Mouse (Mus musculus) layer of hippocampus, adult 9-10 months (tissue): ENCODE results near the gene Glt8d1.

Experiments used
- DNase-seq: peaks from one replicate; pipeline ENCODE4 v3.0.0; 2022; ENCODE audit warnings: low spot score

Gene Glt8d1

DNA sequence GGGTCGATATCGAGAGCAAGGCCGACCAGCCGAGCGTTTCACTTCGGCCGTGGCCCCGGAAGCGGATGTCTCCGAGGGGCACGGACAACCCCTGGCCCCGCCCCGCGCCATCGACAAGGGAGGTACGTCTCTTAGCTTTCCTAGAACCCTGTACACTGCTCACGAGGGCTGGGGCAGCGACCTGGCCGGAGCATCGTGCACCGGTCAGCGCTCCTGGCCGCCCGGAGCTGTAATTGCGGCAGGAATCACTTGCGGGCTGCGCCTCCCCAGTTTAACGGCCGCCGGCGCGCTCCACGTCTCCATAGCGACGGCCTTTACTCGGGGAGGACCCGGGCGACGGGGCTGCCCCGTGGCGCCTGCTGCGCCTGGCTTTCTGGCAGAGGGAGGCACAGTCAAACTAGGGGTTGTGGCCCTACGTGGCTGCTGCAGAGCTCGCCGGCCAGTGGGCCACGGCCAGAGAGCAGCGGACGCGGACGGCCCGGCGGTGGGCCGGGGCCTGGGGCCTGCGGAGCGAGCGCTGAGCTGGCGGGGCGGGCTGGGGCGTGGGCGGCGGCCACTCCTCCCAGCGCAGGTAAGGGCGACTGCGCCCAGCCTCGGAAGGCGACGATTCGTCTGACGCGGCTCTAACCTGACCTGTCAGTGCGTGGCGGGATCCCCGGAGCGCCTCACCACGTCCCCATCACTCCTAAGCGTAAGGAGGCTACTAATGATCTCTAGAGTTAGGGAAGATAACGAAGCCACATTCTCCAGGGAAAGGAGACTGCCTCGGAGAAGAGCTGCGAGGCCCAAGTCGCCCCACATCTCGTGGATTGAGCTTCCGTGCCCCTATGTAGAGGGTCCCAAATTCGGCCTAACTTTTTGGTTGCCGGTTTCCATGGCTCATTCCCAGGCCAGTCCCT, at the start of gene Glt8d1, which contains the start of gene Spcs1:
Glt8d1 (plus strand) TSS at position 94 of the 899 bp plus-strand sequence.
Spcs1 (minus strand) TSS at position 366 of the 899 bp plus-strand sequence.
- peak; percentile 73 for DNase-seq

DNA sequence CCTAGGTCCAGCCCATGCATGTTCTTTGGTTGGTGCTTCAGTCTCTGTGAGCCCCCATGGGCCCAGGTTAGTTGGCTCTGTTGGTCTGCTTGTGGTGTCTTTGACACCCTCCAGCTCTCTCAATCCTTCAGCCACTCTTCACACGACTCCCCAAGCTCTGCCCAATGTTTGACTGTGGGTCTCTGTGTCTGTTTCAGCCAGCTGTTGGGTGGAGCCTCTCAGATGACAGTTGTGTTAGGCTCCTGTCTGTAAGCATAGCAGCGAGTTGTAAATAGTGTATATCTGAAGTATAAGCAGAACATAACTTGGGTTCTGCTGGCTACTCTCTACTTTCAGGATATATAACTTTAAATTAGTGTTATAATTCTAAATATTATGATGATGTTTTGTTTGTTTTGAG, 42.7 kb upstream of the Glt8d1 start:
- no peak for DNase-seq

DNA sequence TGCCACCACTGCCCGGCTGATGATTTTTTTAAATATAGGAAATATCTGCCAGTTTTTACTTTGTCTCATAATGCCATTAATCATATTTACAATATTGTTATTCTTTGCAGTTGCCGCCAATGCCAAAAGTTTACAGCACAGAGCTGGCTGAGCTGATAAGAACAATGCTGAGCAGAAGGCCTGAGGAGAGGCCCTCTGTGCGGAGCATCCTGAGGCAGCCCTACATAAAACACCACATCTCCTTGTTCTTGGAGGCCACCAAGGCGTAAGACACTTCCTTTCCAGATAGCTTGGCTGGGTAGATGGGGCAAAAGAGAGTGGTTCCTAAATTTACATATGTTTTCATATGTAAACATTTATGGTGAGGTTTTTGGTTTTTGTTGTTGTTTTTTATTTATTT, 42.2 kb upstream of the Glt8d1 start:
- no peak for DNase-seq

DNA sequence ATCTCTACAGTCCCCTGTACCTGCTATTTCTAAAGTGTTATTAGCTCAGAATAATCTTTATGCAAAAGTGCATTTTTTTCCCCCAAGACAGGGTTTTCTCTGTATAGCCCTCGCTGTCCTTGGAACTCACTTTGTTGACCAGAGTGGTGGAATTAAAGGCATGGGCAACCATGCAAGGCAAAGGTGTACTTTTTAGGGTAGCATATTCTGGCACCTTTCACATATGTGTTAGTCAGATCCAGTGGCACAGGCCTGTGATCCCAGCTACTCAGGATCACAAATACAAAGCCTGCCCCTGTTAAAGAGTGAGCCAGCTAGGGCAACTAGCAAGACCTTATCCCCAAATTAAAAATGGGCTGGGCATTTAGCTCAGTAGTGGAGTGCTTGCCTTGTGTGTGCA, 40.8 kb upstream of the Glt8d1 start:
- DNase-seq = no peak

DNA sequence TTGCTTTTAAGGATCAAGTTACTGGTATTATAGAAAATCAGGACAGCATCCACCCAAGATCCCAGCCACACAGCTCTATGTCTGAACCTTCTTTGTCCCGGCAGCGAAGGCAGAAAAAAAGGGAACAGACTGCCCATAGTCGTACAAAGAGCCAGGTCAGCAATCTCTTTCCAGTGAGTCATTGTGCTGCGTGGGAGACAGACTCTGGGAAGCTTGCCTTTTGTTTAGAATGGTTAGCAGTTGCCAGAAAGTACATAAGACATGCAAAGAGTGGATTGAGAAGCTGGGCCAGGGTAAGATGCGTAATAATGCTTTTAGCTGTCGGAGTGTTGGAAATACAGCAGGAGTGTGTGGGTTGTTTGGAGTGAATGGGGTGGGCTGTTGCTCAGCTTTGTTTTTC, 27.0 kb upstream of the Glt8d1 start:
- peak; percentile 65 for DNase-seq

DNA sequence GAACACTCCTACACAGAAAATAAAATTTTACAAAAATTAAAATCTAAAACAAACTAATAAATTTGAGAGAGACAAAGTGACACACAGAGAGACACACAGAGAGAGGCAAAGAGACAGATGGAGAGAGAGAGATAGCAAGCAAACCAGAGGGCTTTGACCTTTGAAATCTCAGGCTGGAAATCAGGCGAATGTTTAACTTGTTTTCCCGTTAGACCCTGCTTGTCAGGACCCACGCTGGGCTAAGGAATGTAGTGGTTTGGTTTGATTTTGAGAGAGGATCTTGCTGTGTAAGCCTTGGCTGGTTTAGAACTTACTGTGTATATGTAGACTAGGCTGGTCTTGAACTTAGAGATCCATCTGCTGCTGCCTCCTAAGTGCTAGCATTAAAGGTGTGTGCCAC, 25.0 kb upstream of the Glt8d1 start:
- no peak for DNase-seq

DNA sequence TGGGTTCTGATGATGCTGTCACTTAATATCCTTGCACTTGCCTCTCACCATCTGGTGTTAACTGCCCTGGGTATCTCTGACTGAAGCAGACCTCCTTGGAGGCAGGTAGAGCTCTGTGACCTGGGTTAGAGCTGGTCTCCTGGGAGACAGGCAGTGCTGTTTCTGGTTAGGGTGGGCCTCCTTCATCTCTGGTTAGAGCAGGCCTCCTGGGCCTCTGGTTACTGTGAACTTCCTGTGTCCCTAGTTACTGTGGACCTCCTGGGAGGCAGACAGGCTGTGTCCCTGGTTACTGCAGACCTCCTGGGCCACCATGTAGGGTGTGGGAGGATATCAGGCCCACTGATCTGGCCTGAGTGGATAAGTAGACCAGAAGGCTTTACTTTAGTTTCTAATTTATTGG, 4.8 kb upstream of the Glt8d1 start:
- DNase-seq = no peak

DNA sequence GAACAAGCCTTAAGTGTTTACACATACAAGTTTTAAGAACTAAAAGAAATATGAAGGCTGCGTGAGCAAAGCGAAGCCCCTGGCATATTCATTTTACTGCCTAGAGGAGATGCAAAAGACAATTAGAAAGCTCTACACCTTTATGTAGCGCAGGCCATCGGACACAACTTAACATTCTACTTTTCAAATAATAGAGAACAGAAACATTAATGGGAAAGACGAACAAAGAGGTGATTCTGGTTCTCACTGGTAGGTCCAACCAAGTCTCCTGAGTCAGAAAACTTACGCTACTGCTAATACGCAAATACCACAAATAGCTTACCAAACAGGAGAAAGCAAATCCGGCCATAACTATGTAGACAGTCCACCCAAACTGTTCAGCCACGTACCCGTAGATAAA, 844 bp upstream of the Glt8d1 start:
- DNase-seq = no peak

DNA sequence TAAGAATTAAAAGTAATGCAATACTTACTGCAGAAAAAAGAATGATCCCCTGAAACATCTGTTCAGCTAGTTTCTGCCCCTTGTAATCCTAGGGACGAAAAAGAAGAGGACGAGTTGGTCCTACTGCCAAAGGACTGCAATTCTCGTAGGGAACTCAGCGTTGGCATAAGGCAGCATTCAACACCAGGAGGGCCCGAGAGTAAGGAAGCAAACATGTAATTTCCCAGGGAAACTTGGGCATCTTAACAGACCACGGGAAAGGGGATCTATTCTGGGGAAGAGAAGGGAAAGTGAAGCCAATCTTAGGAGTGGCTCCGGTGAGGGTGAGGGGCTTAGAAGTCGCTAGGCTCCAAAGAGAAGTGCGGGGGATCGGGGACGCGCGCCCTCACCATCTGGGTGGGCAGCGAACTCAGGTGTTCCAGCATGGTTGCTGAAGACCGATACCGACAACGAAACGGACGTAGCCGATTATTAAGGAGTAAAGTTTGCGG, 339 bp upstream of the Glt8d1 start:
- DNase-seq = peak; percentile 8

DNA sequence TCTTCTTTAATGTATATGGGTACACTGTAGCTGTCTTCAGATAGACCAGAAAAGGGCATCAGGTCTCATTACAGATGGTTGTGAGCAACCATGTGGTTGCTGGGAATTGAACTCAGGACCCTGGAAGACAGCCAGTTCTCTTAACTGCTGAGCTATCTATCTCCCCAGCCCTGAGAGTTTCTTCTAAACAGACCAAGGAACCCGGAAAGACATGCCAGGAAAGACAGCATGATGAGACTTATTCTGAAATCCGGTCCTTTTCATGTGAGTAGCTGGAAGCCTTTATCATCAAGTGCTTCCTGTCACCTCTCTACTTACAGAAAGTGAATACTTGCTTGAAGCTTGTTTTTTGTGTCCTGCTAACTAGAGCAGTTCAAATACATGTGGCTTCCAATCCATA, 3.3 kb downstream of the Glt8d1 start:
- DNase-seq = no peak

DNA sequence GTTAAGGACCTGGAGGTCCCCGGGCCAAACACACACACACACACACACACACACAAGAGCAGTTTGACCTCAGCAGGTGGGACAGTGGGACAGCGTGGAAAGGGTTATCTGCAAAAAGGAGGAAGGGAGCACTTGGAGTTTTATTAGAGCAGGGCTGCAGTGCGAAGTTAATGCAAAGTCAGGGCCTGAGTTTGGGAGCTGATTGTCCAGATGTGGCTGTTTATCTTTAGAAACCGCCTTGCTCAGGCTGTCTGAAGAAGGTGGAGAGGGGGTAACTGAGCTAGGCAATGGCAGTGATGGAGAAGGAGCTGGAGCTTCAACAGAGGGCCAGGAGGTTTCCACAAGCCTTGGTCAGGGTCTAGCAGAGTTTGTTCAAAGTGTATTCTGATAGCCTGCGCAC, 5.6 kb downstream of the Glt8d1 start:
- no peak for DNase-seq

DNA sequence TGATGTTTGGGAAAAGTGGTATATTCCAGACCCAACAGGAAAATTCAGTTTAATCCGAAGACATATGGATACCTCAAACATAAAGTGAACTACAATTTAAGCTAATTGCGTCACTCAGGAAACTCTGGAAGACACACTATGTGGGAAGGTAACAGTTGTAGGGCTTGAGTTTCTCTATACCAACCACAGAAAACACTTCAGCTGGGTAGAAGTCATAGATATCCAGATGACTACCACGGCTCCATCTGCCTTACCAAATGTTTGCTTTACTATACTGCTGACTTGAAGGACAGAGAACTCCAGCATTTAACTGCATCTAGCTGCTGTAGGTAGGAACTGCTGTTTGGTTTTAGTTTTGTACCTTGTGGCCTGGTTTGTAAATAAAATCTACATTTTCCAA, 10.4 kb downstream of the Glt8d1 start:
- no peak for DNase-seq

DNA sequence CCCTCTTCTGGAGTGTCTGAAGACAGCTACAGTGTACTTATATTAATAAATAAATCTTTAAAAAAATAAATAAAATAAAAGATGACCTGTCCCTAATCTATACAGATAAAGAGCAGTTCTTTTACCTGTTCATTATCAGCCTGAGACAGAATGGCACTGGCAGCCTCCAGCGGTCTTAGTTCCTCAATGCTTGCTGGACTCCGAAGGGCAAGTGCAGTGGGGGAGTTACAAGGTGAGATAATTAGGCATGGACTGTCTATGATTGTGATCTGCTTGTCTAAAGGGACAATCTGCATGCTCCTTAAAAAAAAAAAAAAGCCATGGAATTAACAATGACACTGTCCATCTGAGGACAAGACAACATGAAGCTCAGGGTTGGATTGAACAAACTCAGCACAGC, 12.7 kb downstream of the Glt8d1 start:
- DNase-seq = no peak

DNA sequence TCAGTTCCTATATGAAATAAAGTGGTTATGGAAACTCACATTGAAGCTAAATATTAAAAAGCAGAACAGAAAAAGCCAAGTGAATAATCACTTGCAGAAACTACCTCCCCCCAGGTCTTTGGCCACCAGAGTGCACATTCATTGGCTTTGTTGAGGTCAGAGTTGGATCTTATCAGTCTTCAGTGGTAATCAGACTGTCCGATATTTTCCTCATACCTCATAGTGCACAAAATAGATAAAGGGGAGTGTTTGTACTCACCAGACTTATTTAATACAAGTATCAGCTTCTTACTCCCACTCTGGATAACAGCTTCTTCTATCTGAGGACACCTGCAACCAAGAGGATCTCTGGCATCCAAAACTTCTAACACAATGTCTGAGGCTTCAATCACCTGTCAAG, 14.9 kb downstream of the Glt8d1 start:
- DNase-seq = no peak

DNA sequence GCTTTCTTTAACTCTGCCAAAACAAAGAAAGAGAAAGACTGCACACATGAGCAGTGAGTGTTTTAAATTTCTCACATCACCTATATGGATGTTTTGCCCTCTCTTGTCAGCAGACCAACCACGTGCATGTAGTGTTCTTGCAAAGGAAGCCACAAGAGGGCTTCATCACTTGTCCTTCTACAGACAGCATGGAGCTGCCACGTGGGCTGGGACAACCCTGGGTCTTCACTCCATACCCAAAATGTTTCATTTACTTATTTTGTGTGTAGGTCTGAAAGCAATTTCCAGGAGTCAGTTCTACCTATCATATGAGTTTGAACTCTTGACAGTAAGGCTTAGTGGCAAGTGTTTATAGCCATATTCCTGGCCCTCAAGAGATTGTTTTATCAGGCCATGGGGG, 16.7 kb downstream of the Glt8d1 start:
- no peak for DNase-seq

DNA sequence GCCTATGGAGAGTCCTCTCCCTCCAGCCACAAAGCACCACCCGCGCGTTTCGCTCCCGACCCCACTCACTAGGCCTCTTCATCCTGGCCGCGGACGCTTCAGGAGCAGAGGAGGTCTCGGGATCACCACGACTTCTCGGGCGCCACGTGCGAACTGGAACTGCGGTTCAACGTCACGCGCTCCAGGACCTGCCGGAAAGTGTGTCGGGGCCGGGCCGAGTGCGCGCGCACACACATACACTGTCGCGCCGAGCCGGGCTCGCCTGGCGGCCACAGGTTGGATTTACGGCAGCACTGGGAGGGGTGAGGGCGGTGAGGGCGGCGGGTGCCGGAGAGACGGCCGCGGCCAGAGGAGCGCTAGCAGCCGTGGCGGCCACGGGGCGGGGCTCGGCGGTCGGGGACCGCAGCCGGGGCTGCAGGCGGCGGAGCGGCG, 17.7 kb downstream of the Glt8d1 start, which contains the start of the genes Pbrm1 and Gnl3:
Pbrm1 (plus strand) TSS at position 279 of the 432 bp plus-strand sequence.
Gnl3 (minus strand) TSS at position 293 of the 432 bp plus-strand sequence.
- peak; percentile 85 for DNase-seq

DNA sequence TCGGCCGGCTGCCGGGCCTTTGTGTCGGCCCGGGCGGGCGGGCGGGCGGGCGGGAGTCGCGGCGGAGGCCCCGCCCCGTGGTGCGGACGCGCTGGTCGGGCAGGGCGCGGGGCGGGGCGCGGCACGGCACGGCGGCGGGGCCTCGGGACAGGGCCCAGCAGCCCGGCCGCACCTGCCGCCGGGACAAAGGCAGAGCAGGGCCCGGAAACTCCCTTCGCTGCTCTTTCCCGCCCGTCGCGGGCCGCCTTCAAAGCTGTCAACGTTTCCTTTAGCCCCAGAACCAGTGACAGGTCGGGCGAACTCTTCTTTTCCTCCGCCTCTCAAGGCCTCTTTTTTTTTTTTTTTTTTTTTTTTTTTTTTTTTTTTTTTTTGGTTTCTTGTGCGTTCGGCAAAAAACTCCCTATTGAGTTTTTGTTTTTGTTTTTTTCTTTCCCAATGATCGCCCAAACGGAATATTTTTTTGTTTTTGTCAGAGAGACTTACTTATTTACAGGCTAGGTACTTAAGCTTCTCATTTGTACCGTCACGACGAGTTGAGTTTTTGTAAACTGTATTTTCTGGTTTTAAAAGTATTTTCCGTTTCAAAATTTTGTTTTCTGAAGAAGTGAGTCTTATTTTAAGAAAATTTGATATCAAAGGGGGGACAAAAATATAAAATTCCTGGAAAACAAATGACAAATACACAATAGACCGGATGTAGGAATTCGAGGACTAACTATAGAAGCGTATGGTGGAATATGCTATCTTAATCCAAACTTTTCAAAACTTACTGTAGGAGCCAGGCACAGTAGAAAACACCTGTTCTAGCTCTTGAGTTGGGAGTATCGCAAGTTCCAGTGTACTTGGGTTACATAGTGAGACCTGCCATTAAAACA, 18.4 kb downstream of the Glt8d1 start:
- peak; percentile 20 for DNase-seq

DNA sequence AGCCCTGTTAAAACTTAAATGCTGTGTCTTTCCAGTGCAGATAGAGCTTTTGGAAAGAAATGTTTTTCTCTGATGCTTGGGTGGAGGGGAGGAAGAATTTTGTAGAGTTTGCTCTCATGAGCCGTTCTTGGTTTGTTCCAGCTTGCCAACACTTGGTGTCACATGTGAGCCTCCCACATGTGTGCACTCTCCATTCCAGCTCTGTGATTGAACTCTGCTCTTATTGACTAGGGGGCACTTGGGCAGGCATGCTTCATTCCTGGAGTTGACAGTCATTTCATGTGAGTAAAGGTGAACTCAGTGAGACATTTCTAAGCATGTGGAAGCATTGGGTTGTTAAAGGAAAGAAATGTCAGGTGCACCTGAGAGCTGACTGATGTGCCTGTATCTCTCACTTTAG, 21.4 kb downstream of the Glt8d1 start:
- DNase-seq = no peak

DNA sequence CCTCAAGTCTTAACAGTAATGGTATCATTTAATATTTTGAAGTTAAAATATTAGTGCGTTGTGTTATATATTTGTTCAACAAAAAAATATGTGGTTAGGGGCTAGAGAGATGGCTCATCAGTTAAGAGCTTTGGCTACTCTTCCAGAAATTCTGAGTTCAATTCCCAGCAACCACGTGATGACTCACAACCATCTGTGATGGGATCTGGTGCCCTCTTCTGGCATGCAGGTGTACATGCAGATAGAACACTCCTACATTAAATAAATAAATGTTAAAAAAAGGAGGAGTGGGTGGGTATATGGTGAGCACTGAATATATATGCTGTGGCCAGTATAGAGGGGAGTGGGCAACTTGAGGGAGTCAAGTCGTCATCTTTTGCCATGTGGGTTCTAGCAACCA, 24.6 kb downstream of the Glt8d1 start:
- no peak for DNase-seq

DNA sequence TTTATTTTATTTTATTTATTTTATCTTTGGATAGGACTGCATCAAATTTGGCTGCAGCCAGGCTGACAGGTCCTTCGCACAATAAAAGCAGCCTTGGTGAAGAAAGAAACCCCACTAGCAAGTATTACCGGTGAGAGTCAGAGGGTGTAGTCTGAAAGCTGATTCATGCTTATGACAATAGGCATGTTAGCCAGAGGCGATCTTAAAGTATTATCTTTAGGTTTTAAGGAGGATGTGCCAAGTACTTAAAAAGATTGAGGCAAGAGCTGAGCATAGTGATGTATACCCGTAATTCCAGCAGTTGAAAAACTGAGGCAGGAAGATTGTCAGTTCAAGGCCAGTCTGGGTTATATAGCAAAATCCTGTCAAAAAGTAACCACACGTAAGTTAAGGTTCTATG, 44.1 kb downstream of the Glt8d1 start:
- DNase-seq = no peak

DNA sequence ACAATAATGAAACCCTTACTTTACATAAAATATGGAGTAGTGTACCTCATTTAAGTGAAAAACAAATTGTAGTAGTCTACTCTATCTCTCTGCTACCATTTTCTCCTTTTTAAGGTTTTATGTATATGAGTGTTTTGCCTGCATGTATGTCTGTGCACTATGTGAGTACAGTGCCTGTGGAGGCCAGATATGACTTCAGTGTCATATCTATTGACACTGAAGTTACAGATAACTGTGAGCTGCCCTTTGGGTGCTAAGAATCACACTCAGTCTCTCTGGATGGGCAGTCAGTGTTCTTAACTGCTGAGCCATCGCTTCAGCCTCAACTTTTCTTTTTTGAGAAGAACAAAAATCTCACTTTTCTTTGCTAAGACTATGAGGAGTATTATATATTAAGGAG, 44.6 kb downstream of the Glt8d1 start:
- DNase-seq = no peak
